Mouse (Mus musculus): ENCODE results near the gene Exoc6b. TPM values are rescaled to one million over a fixed set of nuclear protein-coding genes. Genes with fewer than 3 reads are reported as not detected.

The Exoc6b gene
- polyA plus RNA-seq, 1 experiment from 2014 or later = 18.8 TPM

GRCm38 (mm10) chr6:85074996-85075395 lies 5.7 kb upstream of the Exoc6b start:
- Histone ChIP-seq H3K27ac (ENCODE audit: low read length) (no peak overlapping the region), H3K27me3 (replicated peaks; ENCODE audit: control insufficient read depth, insufficient read depth, low read length) (no peaks in the 10 kb centered on the region; the same call in 1 of the 2 replicates), H3K4me3 (ENCODE audit: low read length) (no peak overlapping the region), H3K9ac (ENCODE audit: low read depth, low read length) (no peak overlapping the region), H3K9me3 (ENCODE audit: control insufficient read depth, low read length) (no peaks in the 10 kb centered on the region), H3K36me3 (ENCODE audit: control insufficient read depth, insufficient read depth, low read length) (no peaks in the 10 kb centered on the region), H3K4me1 (ENCODE audit: control insufficient read depth, insufficient read depth, low read length) (no peaks in the 10 kb centered on the region), H3K4me2 (ENCODE audit: low read depth, low read length) (no peak overlapping the region)
- 18% methylated on average over 2 of the region's 2 CpGs for WGBS
- no peak for ATAC-seq

GRCm38 (mm10) chr6:85068322-85069022 lies 841 bp downstream of the Exoc6b start:
- H3K4me2 ChIP-seq (ENCODE audit: low read depth, low read length) = peak overlapping the region; percentile 69
- WGBS = 4% methylated on average over 17 of the region's 17 CpGs
- H3K4me3 ChIP-seq (ENCODE audit: low read length) = peak overlapping the region; percentile 94
- H3K9me3 ChIP-seq (ENCODE audit: control insufficient read depth, low read length) = no peaks in the 10 kb centered on the region
- H3K9ac ChIP-seq (ENCODE audit: low read depth, low read length) = peak overlapping the region; percentile 88
- H3K36me3 ChIP-seq (ENCODE audit: control insufficient read depth, insufficient read depth, low read length) = no peaks in the 10 kb centered on the region
- H3K27ac ChIP-seq (ENCODE audit: low read length) = peak overlapping the region; percentile 81
- H3K27me3 ChIP-seq (replicated peaks; ENCODE audit: control insufficient read depth, insufficient read depth, low read length) = no peaks in the 10 kb centered on the region; the same call in 1 of the 2 replicates
- H3K4me1 ChIP-seq (ENCODE audit: control insufficient read depth, insufficient read depth, low read length) = peaks cover 9% of the 10 kb centered on the region
- peak; percentile 73 for ATAC-seq

GRCm38 (mm10) chr6:85057641-85058040 lies 11.7 kb downstream of the Exoc6b start:
- WGBS = 56% methylated on average over 1 of the region's 1 CpGs
- no peak overlapping the region for H3K4me2 ChIP-seq (ENCODE audit: low read depth, low read length)
- ATAC-seq = no peak
- no peak overlapping the region for H3K4me3 ChIP-seq (ENCODE audit: low read length)
- H3K27ac ChIP-seq (ENCODE audit: low read length) = no peak overlapping the region
- no peaks in the 10 kb centered on the region for H3K36me3 ChIP-seq (ENCODE audit: control insufficient read depth, insufficient read depth, low read length)
- no peaks in the 10 kb centered on the region for H3K4me1 ChIP-seq (ENCODE audit: control insufficient read depth, insufficient read depth, low read length)
- H3K9ac ChIP-seq (ENCODE audit: low read depth, low read length) = no peak overlapping the region
- H3K9me3 ChIP-seq (ENCODE audit: control insufficient read depth, low read length) = no peaks in the 10 kb centered on the region
- H3K27me3 ChIP-seq (replicated peaks; ENCODE audit: control insufficient read depth, insufficient read depth, low read length) = no peaks in the 10 kb centered on the region

GRCm38 (mm10) chr6:85051109-85051508 lies 18.2 kb downstream of the Exoc6b start:
- H3K9ac ChIP-seq (ENCODE audit: low read depth, low read length) = no peak overlapping the region
- H3K4me3 ChIP-seq (ENCODE audit: low read length) = no peak overlapping the region
- WGBS = 74% methylated on average over 4 of the region's 4 CpGs
- H3K36me3 ChIP-seq (ENCODE audit: control insufficient read depth, insufficient read depth, low read length) = no peaks in the 10 kb centered on the region
- H3K4me2 ChIP-seq (ENCODE audit: low read depth, low read length) = no peak overlapping the region
- no peaks in the 10 kb centered on the region for H3K27me3 ChIP-seq (replicated peaks; ENCODE audit: control insufficient read depth, insufficient read depth, low read length)
- ATAC-seq = no peak
- no peak overlapping the region for H3K27ac ChIP-seq (ENCODE audit: low read length)
- H3K4me1 ChIP-seq (ENCODE audit: control insufficient read depth, insufficient read depth, low read length) = no peaks in the 10 kb centered on the region
- H3K9me3 ChIP-seq (ENCODE audit: control insufficient read depth, low read length) = no peaks in the 10 kb centered on the region

- Histone ChIP-seq H3K4me1 (ENCODE audit: control insufficient read depth, insufficient read depth, low read length) (no peaks in the 10 kb centered on the region), H3K27ac (ENCODE audit: low read length) (no peak overlapping the region), H3K36me3 (ENCODE audit: control insufficient read depth, insufficient read depth, low read length) (no peaks in the 10 kb centered on the region), H3K9me3 (ENCODE audit: control insufficient read depth, low read length) (no peaks in the 10 kb centered on the region), H3K4me3 (ENCODE audit: low read length) (no peak overlapping the region), H3K4me2 (ENCODE audit: low read depth, low read length) (no peak overlapping the region), H3K9ac (ENCODE audit: low read depth, low read length) (no peak overlapping the region), H3K27me3 (replicated peaks; ENCODE audit: control insufficient read depth, insufficient read depth, low read length) (no peaks in the 10 kb centered on the region)
- 86% methylated on average over 3 of the region's 3 CpGs for WGBS
- ATAC-seq = no peak
Observed at GRCm38 (mm10) chr6:85046531-85046930, 22.8 kb downstream of the Exoc6b start.

- H3K27ac ChIP-seq (ENCODE audit: low read length) = no peak overlapping the region
- H3K9ac ChIP-seq (ENCODE audit: low read depth, low read length) = no peak overlapping the region
- no peaks in the 10 kb centered on the region for H3K9me3 ChIP-seq (ENCODE audit: control insufficient read depth, low read length)
- no peaks in the 10 kb centered on the region for H3K27me3 ChIP-seq (replicated peaks; ENCODE audit: control insufficient read depth, insufficient read depth, low read length)
- H3K4me3 ChIP-seq (ENCODE audit: low read length) = no peak overlapping the region
- no peak for ATAC-seq
- H3K4me1 ChIP-seq (ENCODE audit: control insufficient read depth, insufficient read depth, low read length) = no peaks in the 10 kb centered on the region
- no peak overlapping the region for H3K4me2 ChIP-seq (ENCODE audit: low read depth, low read length)
- H3K36me3 ChIP-seq (ENCODE audit: control insufficient read depth, insufficient read depth, low read length) = no peaks in the 10 kb centered on the region
- 67% methylated on average over 4 of the region's 4 CpGs for WGBS
Observed at GRCm38 (mm10) chr6:85044621-85045152, 24.6 kb downstream of the Exoc6b start.

- Histone ChIP-seq H3K27me3 (replicated peaks; ENCODE audit: control insufficient read depth, insufficient read depth, low read length) (no peaks in the 10 kb centered on the region), H3K4me1 (ENCODE audit: control insufficient read depth, insufficient read depth, low read length) (no peaks in the 10 kb centered on the region), H3K4me3 (ENCODE audit: low read length) (no peak overlapping the region), H3K27ac (ENCODE audit: low read length) (no peak overlapping the region), H3K9me3 (ENCODE audit: control insufficient read depth, low read length) (no peaks in the 10 kb centered on the region), H3K36me3 (ENCODE audit: control insufficient read depth, insufficient read depth, low read length) (no peaks in the 10 kb centered on the region), H3K4me2 (ENCODE audit: low read depth, low read length) (no peak overlapping the region), H3K9ac (ENCODE audit: low read depth, low read length) (no peak overlapping the region)
- no peak for ATAC-seq
- 9% methylated on average over 6 of the region's 6 CpGs for whole genome bisulfite sequencing
Observed at GRCm38 (mm10) chr6:85037677-85038076, 31.6 kb downstream of the Exoc6b start.

- no peaks in the 10 kb centered on the region for H3K36me3 ChIP-seq (ENCODE audit: control insufficient read depth, insufficient read depth, low read length)
- no peak overlapping the region for H3K4me3 ChIP-seq (ENCODE audit: low read length)
- no peaks in the 10 kb centered on the region for H3K9me3 ChIP-seq (ENCODE audit: control insufficient read depth, low read length)
- H3K4me2 ChIP-seq (ENCODE audit: low read depth, low read length) = no peak overlapping the region
- 68% methylated on average over 1 of the region's 1 CpGs for WGBS
- no peak overlapping the region for H3K27ac ChIP-seq (ENCODE audit: low read length)
- no peaks in the 10 kb centered on the region for H3K27me3 ChIP-seq (replicated peaks; ENCODE audit: control insufficient read depth, insufficient read depth, low read length)
- no peak for ATAC-seq
- no peaks in the 10 kb centered on the region for H3K4me1 ChIP-seq (ENCODE audit: control insufficient read depth, insufficient read depth, low read length)
- H3K9ac ChIP-seq (ENCODE audit: low read depth, low read length) = no peak overlapping the region
Observed at GRCm38 (mm10) chr6:85029671-85030070, 39.6 kb downstream of the Exoc6b start.

GRCm38 (mm10) chr6:85024403-85024802 lies 44.9 kb downstream of the Exoc6b start:
- no peak overlapping the region for H3K4me3 ChIP-seq (ENCODE audit: low read length)
- no peaks in the 10 kb centered on the region for H3K9me3 ChIP-seq (ENCODE audit: control insufficient read depth, low read length)
- no peak overlapping the region for H3K9ac ChIP-seq (ENCODE audit: low read depth, low read length)
- no peak overlapping the region for H3K27ac ChIP-seq (ENCODE audit: low read length)
- no peak for ATAC-seq
- H3K27me3 ChIP-seq (replicated peaks; ENCODE audit: control insufficient read depth, insufficient read depth, low read length) = no peaks in the 10 kb centered on the region
- no peaks in the 10 kb centered on the region for H3K36me3 ChIP-seq (ENCODE audit: control insufficient read depth, insufficient read depth, low read length)
- no peak overlapping the region for H3K4me2 ChIP-seq (ENCODE audit: low read depth, low read length)
- H3K4me1 ChIP-seq (ENCODE audit: control insufficient read depth, insufficient read depth, low read length) = no peaks in the 10 kb centered on the region

- no peak for ATAC-seq
- H3K9ac ChIP-seq (ENCODE audit: low read depth, low read length) = no peak overlapping the region
- 39% methylated on average over 2 of the region's 2 CpGs for WGBS
- no peak overlapping the region for H3K4me3 ChIP-seq (ENCODE audit: low read length)
- no peak overlapping the region for H3K27ac ChIP-seq (ENCODE audit: low read length)
- no peaks in the 10 kb centered on the region for H3K4me1 ChIP-seq (ENCODE audit: control insufficient read depth, insufficient read depth, low read length)
- no peaks in the 10 kb centered on the region for H3K36me3 ChIP-seq (ENCODE audit: control insufficient read depth, insufficient read depth, low read length)
- H3K27me3 ChIP-seq (replicated peaks; ENCODE audit: control insufficient read depth, insufficient read depth, low read length) = no peaks in the 10 kb centered on the region
- H3K9me3 ChIP-seq (ENCODE audit: control insufficient read depth, low read length) = no peaks in the 10 kb centered on the region
- no peak overlapping the region for H3K4me2 ChIP-seq (ENCODE audit: low read depth, low read length)
Observed at GRCm38 (mm10) chr6:85017011-85017410, 52.3 kb downstream of the Exoc6b start.
